Mouse (Mus musculus) midbrain, embryonic 14.5 days (tissue): Measurements from ENCODE around the gene Golga7b. TPM values are rescaled to one million over a fixed set of nuclear protein-coding genes. Genes with fewer than 3 reads are reported as not detected.

Experiments used
- ATAC-seq: fragments of 200-750 bp; cut with Nextera tagmentation; 2 replicates; pipeline ENCODE4 v1.8.0; 2017; ENCODE audit warnings: moderate number of reproducible peaks, moderate library complexity; ENCODE audit not compliant: low FRiP score, low TSS enrichment
- DNase-seq: peaks from one replicate; pipeline ENCODE4 v3.0.0-alpha.2; 2015
- H3K27ac ChIP-seq: fragments of 300-500 bp; sonication (generic); replicated peaks from 2 replicates; pipeline ENCODE4 v1.5.1; 2014; ENCODE audit warnings: mild to moderate bottlenecking, low read depth, low read length, moderate library complexity
- H3K27me3 ChIP-seq: fragments of 300-500 bp; sonication (generic); 2 replicates; pipeline ENCODE4 v1.6.1; 2014; ENCODE audit warnings: low read length, control low read depth, mixed read lengths; ENCODE audit not compliant: control insufficient read depth, insufficient read depth
- H3K36me3 ChIP-seq: fragments of 300-500 bp; sonication (generic); 2 replicates; pipeline ENCODE4 v1.6.1; 2014; ENCODE audit warnings: low read length, control low read depth; ENCODE audit not compliant: control insufficient read depth, insufficient read depth
- H3K4me1 ChIP-seq: fragments of 300-500 bp; sonication (generic); 2 replicates; pipeline ENCODE4 v1.6.1; 2014; ENCODE audit warnings: mild to moderate bottlenecking, antibody characterized with exemption, low read length, control low read depth; ENCODE audit not compliant: control insufficient read depth, insufficient read depth
- H3K4me2 ChIP-seq: fragments of 300-500 bp; sonication (generic); 2 replicates; pipeline ENCODE4 v1.6.1; 2014; ENCODE audit warnings: mild to moderate bottlenecking, low read length, moderate library complexity
- H3K4me3 ChIP-seq: fragments of 300-500 bp; sonication (generic); replicated peaks from 2 replicates; pipeline ENCODE4 v1.5.1; 2014; ENCODE audit warnings: low read depth, low read length
- H3K9ac ChIP-seq: fragments of 300-500 bp; sonication (generic); replicated peaks from 2 replicates; pipeline ENCODE4 v1.6.1; 2014; ENCODE audit warnings: mild to moderate bottlenecking, low read length, moderate library complexity
- H3K9me3 ChIP-seq: fragments of 300-500 bp; sonication (generic); 2 replicates; pipeline ENCODE4 v1.6.1; 2016; ENCODE audit warnings: low read length, control low read depth, mixed read lengths; ENCODE audit not compliant: control insufficient read depth
- WGBS: fragments of 180-500 bp; shearing (Covaris S2); extraction: QIAGEN DNeasy Blood & Tissue Kit; methylation state at CpG from one replicate; pipeline ENCODE4 v1.1.7; 2014; 5-methylcytosine and 5-hydroxymethylcytosine counted together
- polyA plus RNA-seq: library from polyadenylated mRNA; unstranded; fragments of >200 nt; fragmentation: Nextera tagmentation; extraction: Ambion mirVana; gene quantifications from 2 replicates; pipeline ENCODE4 v1.2.1, GENCODE M21; 2014

Golga7b gene
- polyA plus RNA-seq, 1 experiment from 2014 or later, result 34.1 TPM

GRCm38 (mm10) chr19:42238341-42238715 is 9.0 kb upstream of the Golga7b start:
- Histone ChIP-seq H3K27ac (no peak overlapping the region), H3K9me3 (no peaks in the 10 kb centered on the region)

GRCm38 (mm10) chr19:42240881-42241280 is 6.5 kb upstream of the Golga7b start:
- H3K9me3 ChIP-seq, result no peaks in the 10 kb centered on the region
- H3K27me3 ChIP-seq, result no peaks in the 10 kb centered on the region
- H3K36me3 ChIP-seq, result no peaks in the 10 kb centered on the region
- no peak overlapping the region for H3K4me3 ChIP-seq
- ATAC-seq (no peak), DNase-seq (no peak)
- H3K4me1 ChIP-seq, result peaks cover 7% of the 10 kb centered on the region; the same call in 1 of the 2 replicates
- H3K9ac ChIP-seq, result no peak overlapping the region
- no peak overlapping the region for H3K4me2 ChIP-seq
- H3K27ac ChIP-seq, result no peak overlapping the region
- 55% methylated on average over 8 of the region's 8 CpGs for WGBS

More at GRCm38 (mm10) chr19:42238341-42238715, 9.0 kb upstream of the Golga7b start:
- 68% methylated on average over 7 of the region's 7 CpGs for WGBS
- Histone ChIP-seq H3K4me1 (peaks cover 7% of the 10 kb centered on the region; the same call in 1 of the 2 replicates), H3K4me3 (no peak overlapping the region), H3K9ac (no peak overlapping the region), H3K27me3 (no peaks in the 10 kb centered on the region), H3K36me3 (no peaks in the 10 kb centered on the region), H3K4me2 (no peak overlapping the region)
- ATAC-seq, result no peak
- no peak for DNase-seq

- Histone ChIP-seq H3K27ac (no peak overlapping the region), H3K9ac (no peak overlapping the region), H3K4me1 (no peaks in the 10 kb centered on the region), H3K4me3 (no peak overlapping the region), H3K36me3 (no peaks in the 10 kb centered on the region), H3K9me3 (no peaks in the 10 kb centered on the region), H3K4me2 (no peak overlapping the region), H3K27me3 (no peaks in the 10 kb centered on the region)
- 70% methylated on average over 3 of the region's 3 CpGs for WGBS
- DNase-seq, result no peak
- no peak for ATAC-seq
Observed at GRCm38 (mm10) chr19:42243401-42243800, 4.0 kb upstream of the Golga7b start.

GRCm38 (mm10) chr19:42246626-42247025 is 748 bp upstream of the Golga7b start:
- H3K4me2 ChIP-seq, result no peak overlapping the region
- H3K4me1 ChIP-seq, result no peaks in the 10 kb centered on the region
- no peaks in the 10 kb centered on the region for H3K36me3 ChIP-seq
- ATAC-seq, result no peak
- no peaks in the 10 kb centered on the region for H3K9me3 ChIP-seq
- 48% methylated on average over 5 of the region's 5 CpGs for WGBS
- no peak for DNase-seq
- H3K27me3 ChIP-seq, result no peaks in the 10 kb centered on the region
- no peak overlapping the region for H3K9ac ChIP-seq
- no peak overlapping the region for H3K27ac ChIP-seq
- H3K4me3 ChIP-seq, result no peak overlapping the region

- Histone ChIP-seq H3K4me2 (no peak overlapping the region), H3K9ac (no peak overlapping the region), H3K4me1 (peaks cover 6% of the 10 kb centered on the region), H3K36me3 (no peaks in the 10 kb centered on the region), H3K9me3 (no peaks in the 10 kb centered on the region), H3K27ac (no peak overlapping the region), H3K27me3 (no peaks in the 10 kb centered on the region), H3K4me3 (no peak overlapping the region)
- ATAC-seq (no peak), DNase-seq (no peak)
- WGBS, result 71% methylated on average over 11 of the region's 11 CpGs
Observed at GRCm38 (mm10) chr19:42249976-42250914, 2.9 kb downstream of the Golga7b start.

GRCm38 (mm10) chr19:42255438-42255783 is 8.0 kb downstream of the Golga7b start:
- Histone ChIP-seq H3K4me3 (peak overlapping the region; percentile 62), H3K27ac (peak overlapping the region; percentile 85), H3K9ac (peak overlapping the region; percentile 86), H3K4me1 (peaks cover 15% of the 10 kb centered on the region), H3K36me3 (no peaks in the 10 kb centered on the region), H3K4me2 (peak overlapping the region; percentile 66), H3K9me3 (no peaks in the 10 kb centered on the region), H3K27me3 (no peaks in the 10 kb centered on the region)
- peak; percentile 82 for DNase-seq
- peak; percentile 48; the same call in 1 of the 2 replicates for ATAC-seq
- under 1% methylated on average over 13 of the region's 23 CpGs for WGBS

GRCm38 (mm10) chr19:42255784-42256610 is 8.6 kb downstream of the Golga7b start:
- H3K9ac ChIP-seq, result peak overlapping the region; percentile 86
- DNase-seq, result peak; percentile 85
- H3K4me1 ChIP-seq, result peaks cover 15% of the 10 kb centered on the region
- H3K4me3 ChIP-seq, result peak overlapping the region; percentile 62
- H3K27ac ChIP-seq, result peak overlapping the region; percentile 85
- H3K36me3 ChIP-seq, result no peaks in the 10 kb centered on the region
- H3K4me2 ChIP-seq, result peak overlapping the region; percentile 66
- 3% methylated on average over 33 of the region's 42 CpGs for WGBS
- H3K9me3 ChIP-seq, result no peaks in the 10 kb centered on the region
- ATAC-seq, result peak; percentile 74
- no peaks in the 10 kb centered on the region for H3K27me3 ChIP-seq

GRCm38 (mm10) chr19:42256611-42257240 is 9.4 kb downstream of the Golga7b start:
- peaks cover 15% of the 10 kb centered on the region for H3K4me1 ChIP-seq
- WGBS, result 50% methylated on average over 12 of the region's 12 CpGs
- ATAC-seq (no peak), DNase-seq (peak; percentile 71)
- H3K4me3 ChIP-seq, result peak overlapping the region; percentile 62
- no peaks in the 10 kb centered on the region for H3K27me3 ChIP-seq
- no peaks in the 10 kb centered on the region for H3K9me3 ChIP-seq
- peak overlapping the region; percentile 86 for H3K9ac ChIP-seq
- peak overlapping the region; percentile 66 for H3K4me2 ChIP-seq
- peak overlapping the region; percentile 85 for H3K27ac ChIP-seq
- H3K36me3 ChIP-seq, result no peaks in the 10 kb centered on the region
